Mouse (Mus musculus): ENCODE results near the gene Cd19. TPM values are rescaled to one million over a fixed set of nuclear protein-coding genes. Genes with fewer than 3 reads are reported as not detected.
"Not testable (repeated sequence)": the region's sequence is repeated elsewhere in the genome, so short reads cannot be mapped to it uniquely, and the experiment has no call there.

Gene Cd19
- total RNA-seq, 1 experiment from 2014 or later: 1.9 TPM

DNA sequence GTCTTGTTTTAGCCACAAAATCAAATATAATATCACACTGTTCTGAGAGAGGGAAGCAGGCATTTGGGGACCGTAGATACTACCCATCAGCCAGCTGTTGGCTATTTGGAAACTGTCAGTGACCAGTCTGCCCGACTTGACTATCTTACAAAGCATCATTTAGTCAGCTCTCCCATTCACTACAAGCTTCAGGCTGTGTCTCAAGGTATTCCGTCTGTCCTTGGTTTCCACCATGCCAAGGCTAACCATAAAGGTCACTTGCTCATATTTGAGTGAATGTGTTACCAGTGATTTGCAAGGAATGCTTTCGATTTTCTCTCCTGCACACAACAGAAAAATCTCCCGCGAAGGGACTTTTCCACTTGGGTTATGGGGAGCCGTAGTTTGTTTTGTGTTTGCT is 20.0 kb upstream of the Cd19 start:
- no peak for DNase-seq

DNA sequence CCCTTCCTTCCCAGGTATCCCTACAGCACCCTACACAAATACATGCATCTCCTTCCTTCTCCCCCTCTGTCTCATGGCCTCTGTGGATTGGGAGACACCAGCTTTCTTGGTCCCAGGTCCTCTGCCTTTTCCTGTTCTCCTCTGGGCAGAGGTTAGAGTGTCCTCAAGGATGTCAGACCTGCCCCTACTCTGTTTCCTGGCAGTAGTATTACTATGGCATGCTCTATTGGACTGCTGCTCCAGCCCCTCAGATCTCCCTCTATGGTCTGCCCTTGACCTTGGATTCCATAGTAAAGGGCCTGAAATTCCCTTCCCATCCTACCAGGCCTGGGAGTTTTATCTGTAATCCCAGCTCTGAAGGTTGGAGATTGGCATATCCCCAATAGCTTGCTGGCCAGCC is 15.5 kb upstream of the Cd19 start:
- no peak for DNase-seq

GRCm38 (mm10) chr7:126429503-126429898 is 14.8 kb upstream of the Cd19 start:
- DNase-seq: no peak

DNA sequence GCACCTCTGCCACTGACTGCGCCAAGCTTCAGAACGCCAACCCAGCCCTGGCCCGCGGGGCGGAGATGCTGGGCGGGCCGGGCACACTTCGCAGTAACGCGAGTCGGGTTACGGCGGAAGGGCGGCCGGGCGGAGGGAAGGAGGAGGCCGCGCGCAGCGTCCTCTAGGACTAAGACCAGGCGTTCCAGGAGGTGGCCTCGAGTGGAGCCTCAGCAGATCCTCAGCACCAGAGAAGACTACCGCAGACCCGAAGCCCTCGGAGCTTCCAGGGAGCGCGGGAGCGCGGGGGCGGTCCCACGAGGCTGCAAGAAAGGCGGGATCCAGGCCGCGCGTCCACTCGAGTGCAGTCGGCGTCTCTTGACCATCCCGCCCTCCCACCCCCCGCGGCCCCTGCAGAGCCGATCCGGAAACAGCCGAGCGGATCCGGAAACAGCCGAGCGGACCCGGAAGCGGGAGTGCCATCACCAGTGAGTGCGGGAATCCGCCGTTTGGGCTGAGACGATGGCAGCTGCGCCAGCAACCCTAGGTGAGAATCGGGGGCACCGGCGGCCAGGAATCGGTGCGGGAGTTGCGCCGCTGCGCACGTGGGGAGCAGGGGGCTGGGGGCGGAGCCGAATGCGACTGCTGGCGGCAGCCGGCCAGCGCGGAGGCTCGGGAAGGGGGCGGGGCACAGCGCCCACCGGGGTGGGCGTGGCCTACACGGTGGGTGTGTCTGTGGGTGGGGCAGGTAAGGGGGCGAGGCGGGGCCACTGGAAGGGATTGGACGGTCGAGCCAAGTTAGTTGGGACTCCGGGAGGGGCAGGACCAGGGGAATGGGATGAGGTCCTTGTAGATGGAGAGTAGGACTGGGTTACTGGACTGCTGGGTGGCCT is 14.2 kb upstream of the Cd19 start, which contains the start of gene Rabep2:
Gene Rabep2 (plus strand): TSS at position 129 of the 872 bp plus-strand sequence.
- DNase-seq: peak; percentile 99

DNA sequence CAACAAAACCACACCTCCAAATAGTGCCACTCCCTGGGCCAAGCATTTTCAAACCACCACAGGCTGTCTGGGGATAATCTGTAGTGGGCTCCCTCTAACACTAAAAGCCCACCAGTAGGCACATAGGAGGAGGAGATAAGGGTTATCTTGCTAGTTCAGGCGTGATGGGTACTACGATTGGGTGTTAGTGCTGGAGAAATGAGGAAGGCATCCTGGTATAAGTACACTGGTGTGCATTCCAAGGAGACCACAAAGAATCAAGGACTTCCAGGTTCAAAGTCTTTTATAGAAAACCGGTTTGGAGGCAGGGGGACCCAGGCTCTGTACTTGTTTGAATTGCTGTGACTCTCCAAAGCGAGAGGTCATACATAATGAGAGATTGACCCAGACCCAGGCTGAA is 13.5 kb upstream of the Cd19 start:
- DNase-seq: no peak

DNA sequence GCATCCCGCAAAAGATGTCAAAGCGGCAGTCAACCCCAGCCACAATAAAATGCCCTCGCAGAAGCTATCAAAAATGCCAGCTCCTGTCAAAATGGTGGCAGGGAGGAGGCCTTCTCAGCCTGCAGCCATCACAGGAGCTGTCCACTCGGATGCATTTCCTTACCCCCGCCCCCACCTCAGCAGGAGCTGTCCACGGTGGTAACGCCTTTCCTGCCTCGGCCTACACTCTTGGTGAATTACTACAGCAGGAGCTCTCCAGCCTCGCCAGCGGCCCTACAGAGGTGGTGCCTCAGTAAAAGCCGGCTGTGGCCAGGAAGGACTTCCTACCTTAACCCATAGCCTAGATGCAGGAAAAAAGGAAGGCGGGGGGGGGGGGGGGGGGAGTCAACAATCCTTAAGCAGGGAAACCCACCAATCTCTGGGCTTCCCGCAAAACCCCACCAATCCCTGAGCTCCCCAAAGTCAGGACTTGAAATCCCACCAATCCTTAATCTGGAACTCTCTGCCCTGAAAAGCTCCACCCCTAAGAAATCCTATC is 12.7 kb upstream of the Cd19 start:
- DNase-seq: no peak

DNA sequence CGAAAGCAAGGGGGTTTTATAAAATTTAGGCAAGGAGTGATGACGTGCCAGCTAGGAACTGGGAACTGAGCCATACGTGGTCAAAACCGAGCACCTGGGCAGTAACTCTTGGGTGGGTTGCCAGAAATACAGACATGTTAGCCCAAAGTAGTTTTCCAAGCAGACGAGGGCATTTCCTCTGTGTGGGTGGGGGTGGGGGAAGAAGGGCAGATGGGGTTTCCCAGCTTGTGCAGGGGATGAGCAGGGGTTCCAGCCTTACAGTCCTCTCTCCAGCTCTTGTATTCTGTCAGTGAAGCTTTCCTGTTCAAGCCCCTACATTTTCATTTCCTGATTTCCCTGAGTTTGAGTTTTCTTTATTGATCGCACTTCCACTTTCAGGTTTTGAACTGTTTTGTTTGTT is 9.5 kb upstream of the Cd19 start:
- DNase-seq: no peak

GRCm38 (mm10) chr7:126421756-126422155 is 7.1 kb upstream of the Cd19 start:
- no peak for DNase-seq

GRCm38 (mm10) chr7:126418496-126418895 is 3.8 kb upstream of the Cd19 start:
- no peak for DNase-seq

DNA sequence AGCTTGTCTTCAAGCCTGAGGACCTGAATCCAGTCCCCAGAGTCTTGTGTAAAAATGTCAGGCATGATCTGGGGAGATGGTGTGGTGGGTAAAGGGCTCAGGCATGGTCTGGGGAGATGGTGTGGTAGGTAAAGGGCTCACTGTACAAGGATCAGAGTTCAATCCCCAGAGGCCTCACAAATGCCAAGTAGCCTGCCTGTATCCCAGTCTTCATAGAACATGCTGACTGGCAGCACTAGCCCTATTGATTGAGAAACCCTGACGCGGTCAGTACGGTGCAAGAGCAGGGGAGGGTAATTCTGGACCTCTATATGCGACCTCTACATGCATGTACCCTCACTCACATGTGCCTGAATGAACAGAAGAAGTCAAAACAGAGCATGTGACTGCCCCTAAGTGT is 2.9 kb upstream of the Cd19 start:
- no peak for DNase-seq

GRCm38 (mm10) chr7:126417045-126417444 is 2.4 kb upstream of the Cd19 start:
- DNase-seq: no peak

GRCm38 (mm10) chr7:126416615-126417014 is 1.9 kb upstream of the Cd19 start:
- no peak for DNase-seq

- DNase-seq: no peak
Observed at GRCm38 (mm10) chr7:126411061-126411460, 3.6 kb downstream of the Cd19 start.

- DNase-seq: no peak
Observed at GRCm38 (mm10) chr7:126408686-126409085, 6.0 kb downstream of the Cd19 start.

DNA sequence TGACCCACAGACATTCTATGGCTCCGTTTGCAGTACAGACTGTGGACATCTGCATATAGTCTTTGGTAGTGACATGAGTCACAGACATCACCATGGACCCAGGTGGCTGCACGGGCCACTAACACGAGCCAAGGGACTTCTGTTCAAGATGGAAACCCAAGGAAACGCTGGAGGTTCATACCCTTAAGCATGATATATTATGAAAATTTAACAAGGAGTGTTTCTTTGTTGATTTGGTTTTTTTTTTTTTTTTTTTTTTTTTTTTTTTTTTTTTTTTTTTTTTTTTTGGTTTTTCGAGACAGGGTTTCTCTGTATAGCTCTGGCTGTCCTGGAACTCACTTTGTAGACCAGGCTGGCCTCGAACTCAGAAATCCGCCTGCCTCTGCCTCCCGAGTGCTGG is 12.2 kb downstream of the Cd19 start:
- DNase-seq: not testable (repeated sequence)

DNA sequence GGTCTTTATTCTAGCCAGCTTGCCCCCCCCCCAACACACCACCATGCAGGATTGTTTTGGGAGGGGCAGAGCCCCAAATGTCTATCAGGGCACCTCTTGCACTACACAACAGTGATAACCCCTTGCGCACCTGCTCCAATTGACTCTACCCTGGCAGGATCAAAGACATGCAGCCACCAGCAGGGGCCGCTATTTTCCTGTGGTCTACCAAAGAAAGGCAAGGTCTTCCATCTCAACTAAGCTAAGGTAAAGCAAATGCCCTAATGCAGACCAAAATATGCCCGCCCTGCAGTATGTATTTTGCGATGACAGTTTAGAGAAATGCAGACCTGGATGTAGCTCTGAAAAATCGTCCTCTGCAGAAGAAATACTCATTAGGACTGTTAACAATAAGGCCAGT is 15.1 kb downstream of the Cd19 start:
- peak; percentile 89 for DNase-seq

GRCm38 (mm10) chr7:126397822-126398221 is 16.9 kb downstream of the Cd19 start:
- no peak for DNase-seq

DNA sequence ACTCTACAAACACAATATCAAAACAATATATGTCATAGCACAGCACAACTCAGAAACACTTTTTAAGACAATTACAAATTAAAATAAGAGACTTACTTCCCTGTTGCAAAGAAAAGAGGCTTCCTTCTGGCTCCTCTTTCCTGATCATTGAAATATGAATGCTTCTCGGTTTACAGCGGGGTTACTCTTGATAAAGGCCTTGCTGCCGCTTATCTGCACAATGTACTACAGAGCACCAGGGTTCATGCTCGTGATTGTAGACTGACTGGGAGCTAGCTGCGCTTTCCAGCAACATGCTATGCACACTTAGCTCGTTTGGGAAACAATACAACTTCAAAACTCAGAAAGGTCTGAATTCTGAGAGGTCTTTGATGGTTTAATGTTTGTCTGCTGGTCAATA is 17.5 kb downstream of the Cd19 start:
- DNase-seq: no peak

DNA sequence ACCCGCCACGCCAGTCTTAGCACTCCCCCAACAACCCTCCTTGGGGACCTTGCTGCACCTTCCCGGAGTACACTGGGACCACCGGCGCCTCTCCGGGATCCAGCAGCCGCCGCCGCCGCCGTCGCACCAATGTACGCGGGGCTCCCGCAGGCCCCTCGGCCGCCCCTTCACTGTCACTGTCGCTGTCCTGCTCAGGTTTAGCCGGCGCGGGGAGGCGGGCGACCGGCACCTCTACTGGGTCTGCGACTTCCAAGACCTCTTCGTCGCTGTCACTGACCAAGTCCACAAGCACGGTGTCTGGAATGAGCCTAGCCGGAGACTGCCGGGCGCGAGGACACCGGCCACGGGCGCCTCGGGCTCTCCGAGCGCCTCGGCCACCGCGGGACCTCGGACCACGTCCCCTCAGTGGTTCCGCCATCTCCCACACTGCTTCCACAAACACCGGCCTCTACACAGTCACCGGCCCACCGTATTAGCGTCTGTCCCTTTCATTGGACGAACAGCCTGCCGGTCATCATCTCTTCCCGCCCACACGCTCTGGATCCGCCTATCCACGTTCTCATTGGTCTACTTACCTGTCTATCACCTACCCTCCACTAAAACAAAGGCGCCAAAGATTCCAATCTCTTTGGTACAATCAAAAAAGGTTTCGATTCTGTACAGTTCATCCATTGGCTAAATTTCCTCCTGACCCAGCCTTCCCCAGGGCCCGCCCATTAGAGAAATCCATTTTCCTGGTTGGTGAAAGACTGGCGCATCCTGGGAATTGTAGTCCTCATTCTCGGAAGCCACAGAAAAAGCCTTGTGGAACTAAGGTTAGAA is 18.2 kb downstream of the Cd19 start, which contains the start of gene Nfatc2ip:
Gene Nfatc2ip (minus strand): TSS at position 440 of the 822 bp plus-strand sequence.
- peak; percentile 84 for DNase-seq

DNA sequence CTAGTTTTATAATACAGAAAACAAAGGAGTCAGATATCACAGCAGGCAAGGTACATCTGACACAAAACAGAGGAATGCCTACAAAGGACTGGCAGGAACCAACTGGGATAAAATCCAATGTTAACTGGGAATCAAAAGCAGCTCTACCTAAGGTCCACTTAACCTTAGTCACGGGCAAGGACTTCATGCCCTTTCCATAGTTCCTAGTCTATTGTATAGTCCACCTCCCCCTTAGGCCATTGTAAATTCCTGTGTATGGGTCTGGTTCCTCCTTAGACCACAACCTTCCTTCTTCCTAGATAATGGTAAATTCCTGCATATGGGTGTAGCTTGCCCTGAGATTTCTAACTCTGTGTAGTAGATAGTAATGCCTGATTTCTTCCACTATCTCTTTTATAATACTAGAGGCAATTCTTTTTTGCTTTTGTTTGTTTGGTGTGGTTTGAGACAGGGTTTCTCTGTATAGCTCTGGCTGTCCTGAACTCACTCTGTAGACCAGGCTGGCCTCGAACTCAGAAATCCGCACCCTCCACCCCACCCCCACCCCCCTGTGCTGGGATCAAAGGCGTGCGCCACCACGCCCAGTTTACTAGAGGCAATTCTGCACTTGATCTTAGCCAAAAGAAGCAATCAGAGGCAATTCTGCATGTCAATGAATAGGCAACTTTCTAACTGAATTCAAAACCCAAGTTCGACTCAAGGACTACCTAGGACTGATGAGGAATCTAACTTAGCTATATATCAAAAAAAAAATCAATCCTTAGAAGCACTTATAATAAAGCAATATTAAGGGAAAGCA is 22.4 kb downstream of the Cd19 start:
- not testable (repeated sequence) for DNase-seq

- DNase-seq: no peak
Observed at GRCm38 (mm10) chr7:126388185-126388584, 26.5 kb downstream of the Cd19 start.

- no peak for DNase-seq
Observed at GRCm38 (mm10) chr7:126383565-126383964, 31.1 kb downstream of the Cd19 start.
